In the genomic region with DNA sequence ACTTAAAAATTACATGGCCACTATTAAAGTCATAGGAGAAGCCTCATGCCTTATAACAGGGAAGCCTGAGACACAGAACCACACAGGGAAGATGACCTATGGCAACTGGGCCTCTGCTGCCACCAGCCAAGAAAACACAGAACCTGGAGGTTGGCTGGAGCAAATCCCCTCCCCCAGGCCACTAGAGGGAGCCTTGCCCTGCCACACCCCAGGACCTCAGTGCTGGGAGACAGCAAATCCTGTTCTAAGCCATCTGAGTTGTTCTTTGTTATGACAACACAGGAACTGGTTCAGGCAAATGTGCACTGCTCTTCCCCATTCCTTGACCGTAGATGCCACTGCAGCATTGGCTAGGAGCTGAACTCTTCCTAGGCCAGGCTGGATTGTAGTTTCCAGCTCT, we compare ENCODE assay signal across 19 mouse cellular contexts. TPM values are rescaled to one million over a fixed set of nuclear protein-coding genes. Genes with fewer than 3 reads are reported as not detected.
DNase-seq lines count a peak whose midpoint lies in the region; ATAC-seq and TF ChIP-seq lines count a peak whose summit lies in the region.
"Had no signal": no experiment of that assay in that cellular context is flagged by ENCODE, and none has a peak within 500 bp of the region (broad histone marks: within the 10 kb centered on the region; RNA-seq: fewer than 3 reads in every experiment).

No protein-coding gene starts in this region.

- no peak for TF ChIP-seq CTCF in thymus, adult 2 months (IDR thresholded peaks at IDR 0.05; ENCODE audit: borderline replicate concordance, control insufficient read depth, extremely low read depth, insufficient read depth, low read length, poor library complexity)
- TF ChIP-seq CTCF in MEL (IDR thresholded peaks at IDR 0.05 in 2 of 3, conservative IDR thresholded peaks at IDR 0.05 in 1 of 3; ENCODE audit: control insufficient read depth in 1 of 3, insufficient read depth in 1 of 3, low read depth in 2 of 3, low read length in 3 of 3, poor library complexity in 1 of 3, severe bottlenecking in 1 of 3) = peak; percentile 33 to 69 (median 50)

- no peak overlapping the region for H3K4me2 ChIP-seq in intestine, embryonic 14.5 days (ENCODE audit: low read length)
- H3K4me2 ChIP-seq in intestine, embryonic 16.5 days (ENCODE audit: low read depth, low read length) = no peak overlapping the region
- H3K4me2 ChIP-seq: forebrain, embryonic 13.5 days; midbrain, embryonic 15.5 days; neural tube, embryonic 13.5 days had no signal

- peak; percentile 46 for TF ChIP-seq RAD21 in MEL (IDR thresholded peaks at IDR 0.05; ENCODE audit: low read depth, low read length)

- H3K4me3 ChIP-seq in intestine, embryonic 14.5 days (ENCODE audit: low read depth, low read length) = no peak overlapping the region
- no peak overlapping the region for H3K4me3 ChIP-seq in intestine, embryonic 16.5 days (ENCODE audit: low read length)
- no peak overlapping the region for H3K4me3 ChIP-seq in thymus, adult 2 months (ENCODE audit: control insufficient read depth, insufficient read depth, low read length)
- no peak overlapping the region for H3K4me3 ChIP-seq in MEL (ENCODE audit: control insufficient read depth in 1 of 2, insufficient read depth in 1 of 2, low read depth in 2 of 2, low read length in 2 of 2)
- H3K4me3 ChIP-seq: forebrain, embryonic 13.5 days; midbrain, embryonic 15.5 days; neural tube, embryonic 13.5 days had no signal

- ATAC-seq in intestine, embryonic 14.5 days (replicated peaks; ENCODE audit: low FRiP score, low TSS enrichment, low read depth) = no peak
- ATAC-seq in intestine, embryonic 16.5 days = no peak
- ATAC-seq: forebrain, embryonic 13.5 days; midbrain, embryonic 15.5 days had no signal

- H3K79me2 ChIP-seq in MEL (ENCODE audit: control insufficient read depth, insufficient read depth, low read length, poor library complexity) = no peaks in the 10 kb centered on the region

- no peaks in the 10 kb centered on the region for H3K9me3 ChIP-seq in intestine, embryonic 14.5 days (ENCODE audit: control insufficient read depth, low read length)
- H3K9me3 ChIP-seq in intestine, embryonic 16.5 days (ENCODE audit: control insufficient read depth, low read length) = no peaks in the 10 kb centered on the region
- no peaks in the 10 kb centered on the region for H3K9me3 ChIP-seq in MEL (replicated peaks; ENCODE audit: insufficient read depth, low read length)
- H3K9me3 ChIP-seq: forebrain, embryonic 13.5 days; midbrain, embryonic 15.5 days; neural tube, embryonic 13.5 days had no signal

- peak; percentile 36 for DNase-seq in intestine, embryonic 14.5 days (ENCODE audit: low spot score)
- DNase-seq in thymus, postnatal 0 days (ENCODE audit: low spot score) = peak; percentile 7
- DNase-seq in thymus, adult 2 months = no peak
- DNase-seq in MEL (ENCODE audit: low read depth, low spot score) = peak; percentile 25
- DNase-seq in splenic B cell, adult 2 months (ENCODE audit: low read depth, low spot score) = peak; percentile 13
- no peak for DNase-seq in Muller cell, postnatal 12 days (ENCODE audit: inconsistent ontology term)
- DNase-seq: cerebellum, adult 9-10 months; gastrocnemius, postnatal 25 days; kidney, adult 9 months; lung, postnatal 36 days had no signal

- no peak overlapping the region for H3K27ac ChIP-seq in intestine, embryonic 14.5 days (ENCODE audit: low read depth)
- no peak overlapping the region for H3K27ac ChIP-seq in intestine, embryonic 16.5 days (ENCODE audit: low read length)
- no peak overlapping the region for H3K27ac ChIP-seq in thymus, adult 2 months (ENCODE audit: control insufficient read depth, insufficient read depth, low read length)
- no peak overlapping the region for H3K27ac ChIP-seq in MEL (ENCODE audit: control insufficient read depth, low read depth, low read length)
- H3K27ac ChIP-seq: forebrain, embryonic 13.5 days; midbrain, embryonic 15.5 days; neural tube, embryonic 13.5 days had no signal

- TF ChIP-seq EP300 in MEL (IDR thresholded peaks at IDR 0.05; ENCODE audit: low read depth in 1 of 2, low read length in 2 of 2) = no peak

- no peak overlapping the region for H3K9ac ChIP-seq in intestine, embryonic 14.5 days (ENCODE audit: low read length)
- no peak overlapping the region for H3K9ac ChIP-seq in intestine, embryonic 16.5 days (ENCODE audit: low read depth, low read length)
- no peak overlapping the region for H3K9ac ChIP-seq in MEL (ENCODE audit: control insufficient read depth, low read depth, low read length, poor library complexity, severe bottlenecking)
- H3K9ac ChIP-seq: forebrain, embryonic 13.5 days; midbrain, embryonic 15.5 days; neural tube, embryonic 13.5 days had no signal

- no peaks in the 10 kb centered on the region for H3K36me3 ChIP-seq in intestine, embryonic 14.5 days (ENCODE audit: control insufficient read depth, insufficient read depth, low read length)
- no peaks in the 10 kb centered on the region for H3K36me3 ChIP-seq in intestine, embryonic 16.5 days (ENCODE audit: control insufficient read depth, insufficient read depth, low read length)
- no peaks in the 10 kb centered on the region for H3K36me3 ChIP-seq in thymus, adult 2 months (ENCODE audit: control insufficient read depth, insufficient read depth, low read length)
- H3K36me3 ChIP-seq in MEL (ENCODE audit: control insufficient read depth in 1 of 2, insufficient read depth in 2 of 2, low read length in 2 of 2) = no peaks in the 10 kb centered on the region
- H3K36me3 ChIP-seq in splenic B cell, adult 2 months (ENCODE audit: control insufficient read depth, insufficient read depth, low read length, poor library complexity, severe bottlenecking) = no peaks in the 10 kb centered on the region
- H3K36me3 ChIP-seq: midbrain, embryonic 15.5 days; neural tube, embryonic 13.5 days had no signal

- 79% methylated on average over 1 of the region's 1 CpGs for WGBS in intestine, embryonic 14.5 days
- WGBS in intestine, embryonic 16.5 days = 89% methylated on average over 1 of the region's 1 CpGs
- 74% methylated on average over 1 of the region's 1 CpGs for WGBS in thymus, adult 2 months

- no peaks in the 10 kb centered on the region for H3K27me3 ChIP-seq in intestine, embryonic 14.5 days (replicated peaks; ENCODE audit: control insufficient read depth, insufficient read depth, low read length)
- no peaks in the 10 kb centered on the region for H3K27me3 ChIP-seq in intestine, embryonic 16.5 days (replicated peaks; ENCODE audit: control insufficient read depth, insufficient read depth, low read length)
- H3K27me3 ChIP-seq in thymus, adult 2 months (ENCODE audit: control insufficient read depth, insufficient read depth, low read length) = no peaks in the 10 kb centered on the region
- H3K27me3 ChIP-seq in MEL (ENCODE audit: control insufficient read depth in 1 of 2, insufficient read depth in 2 of 2, low read length in 2 of 2) = no peaks in the 10 kb centered on the region
- H3K27me3 ChIP-seq in splenic B cell, adult 2 months (ENCODE audit: control insufficient read depth, insufficient read depth, low read length, poor library complexity, severe bottlenecking) = no peaks in the 10 kb centered on the region
- H3K27me3 ChIP-seq: forebrain, embryonic 13.5 days; midbrain, embryonic 15.5 days; neural tube, embryonic 13.5 days had no signal

- TF ChIP-seq POLR2A in thymus, adult 2 months (IDR thresholded peaks at IDR 0.05; ENCODE audit: control insufficient read depth, extremely low read depth, insufficient read depth, low read length, poor library complexity) = no peak
- no peak for TF ChIP-seq POLR2A in MEL (IDR thresholded peaks at IDR 0.05; ENCODE audit: control insufficient read depth in 1 of 2, insufficient read depth in 1 of 2, low read depth in 1 of 2, low read length in 2 of 2, poor library complexity in 1 of 2)

- no peaks in the 10 kb centered on the region for H3K4me1 ChIP-seq in intestine, embryonic 14.5 days (replicated peaks; ENCODE audit: control insufficient read depth, insufficient read depth, low read length)
- no peaks in the 10 kb centered on the region for H3K4me1 ChIP-seq in intestine, embryonic 16.5 days (ENCODE audit: control insufficient read depth, insufficient read depth, low read length)
- H3K4me1 ChIP-seq in thymus, adult 2 months (replicated peaks; ENCODE audit: control insufficient read depth, insufficient read depth, low read length) = no peaks in the 10 kb centered on the region
- H3K4me1 ChIP-seq in MEL (ENCODE audit: control insufficient read depth in 1 of 2, insufficient read depth in 2 of 2, low read length in 2 of 2) = no peaks in the 10 kb centered on the region
- H3K4me1 ChIP-seq: forebrain, embryonic 13.5 days; midbrain, embryonic 15.5 days; neural tube, embryonic 13.5 days had no signal

TF ChIP-seq in MEL, 35 proteins besides CTCF, POLR2A, EP300 and RAD21:
- no peak for TF ChIP-seq ZNF384 (IDR thresholded peaks at IDR 0.05; ENCODE audit: low read depth, low read length)
- peak; percentile 45 for TF ChIP-seq ZC3H11A (IDR thresholded peaks at IDR 0.05; ENCODE audit: low read depth, low read length)
- peak; percentile 48 for TF ChIP-seq SMC3 (IDR thresholded peaks at IDR 0.05; ENCODE audit: low read depth, low read length)
- no peak for TF ChIP-seq RCOR1 (IDR thresholded peaks at IDR 0.05; ENCODE audit: low read depth, low read length)
- no peak for TF ChIP-seq ZKSCAN1 (IDR thresholded peaks at IDR 0.05; ENCODE audit: low read depth, low read length)

RNA-seq across cellular contexts. Expression of gene Gm30302, which starts 8.3 kb away (rescaled TPM):
- polyA plus RNA-seq in intestine, embryonic 14.5 days (2014; fragmentation: Nextera tagmentation; extraction: Ambion mirVana) = not detected in 2 replicates
- not detected in 2 replicates for polyA plus RNA-seq in intestine, embryonic 16.5 days (2015; fragmentation: Nextera tagmentation; extraction: Ambion mirVana)
- polyA plus RNA-seq in thymus, postnatal 0 days (2015; fragmentation: Nextera tagmentation; extraction: Ambion mirVana) = not detected in 2 replicates
- polyA plus RNA-seq in thymus, adult 2 months (2012; rRNA removed) = not detected in 2 replicates
- total RNA-seq in MEL (2012; rRNA removed) = not detected in 2 replicates
- under 1 TPM in 1 of 2 experiments, not detected in 1; 0.19 TPM for polyA plus RNA-seq in MEL (2012; ENCODE audit: insufficient read depth in 1 of 2, insufficient read length in 2 of 2, low read depth in 1 of 2, low replicate concordance in 2 of 2, missing spikeins in 1 of 2)
- total RNA-seq: gastrocnemius, postnatal 25 days; left cerebral cortex, adult 18-20 months had no signal
- polyA plus RNA-seq: brain, embryonic 14.5 days; embryonic facial prominence, embryonic 14.5 days; forebrain, embryonic 13.5 days; limb, embryonic 14.5 days; midbrain, embryonic 15.5 days; neural tube, embryonic 13.5 days; stomach, embryonic 14.5 days had no signal

Comparison
In these comparisons a context has a peak if more than half of its experiments do, and no peak if none do; other contexts are left out.
1. DNase-seq: peak in intestine, embryonic 14.5 days (single experiment), thymus, postnatal 0 days (single experiment), MEL (single experiment) and splenic B cell, adult 2 months (single experiment); none in thymus, adult 2 months (single experiment) and Muller cell, postnatal 12 days (single experiment).